Mouse (Mus musculus): ENCODE measurements around the gene Gse1.

Gene Gse1

DNA sequence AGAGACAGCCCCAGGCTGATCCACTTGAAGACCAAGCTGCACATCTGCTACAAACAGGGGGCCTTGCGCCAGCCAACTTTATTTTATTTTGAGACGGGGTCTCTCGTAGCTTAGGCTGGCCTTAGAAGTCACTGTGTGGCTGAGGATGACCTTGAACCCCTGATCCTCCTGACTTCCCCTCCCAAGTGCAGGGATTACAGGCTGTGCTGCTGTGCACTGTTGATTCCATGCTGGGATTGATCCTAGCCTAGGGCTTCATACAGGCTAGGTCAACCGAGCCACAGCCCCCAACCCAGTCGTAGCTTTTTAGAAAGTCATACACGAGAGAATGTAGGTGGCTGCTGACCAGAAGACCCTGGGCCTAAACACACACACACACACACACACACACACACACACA is 284.9 kb downstream of the Gse1 start:
- DNase-seq (ENCODE audit: low spot score in 2 of 2) = no peak

DNA sequence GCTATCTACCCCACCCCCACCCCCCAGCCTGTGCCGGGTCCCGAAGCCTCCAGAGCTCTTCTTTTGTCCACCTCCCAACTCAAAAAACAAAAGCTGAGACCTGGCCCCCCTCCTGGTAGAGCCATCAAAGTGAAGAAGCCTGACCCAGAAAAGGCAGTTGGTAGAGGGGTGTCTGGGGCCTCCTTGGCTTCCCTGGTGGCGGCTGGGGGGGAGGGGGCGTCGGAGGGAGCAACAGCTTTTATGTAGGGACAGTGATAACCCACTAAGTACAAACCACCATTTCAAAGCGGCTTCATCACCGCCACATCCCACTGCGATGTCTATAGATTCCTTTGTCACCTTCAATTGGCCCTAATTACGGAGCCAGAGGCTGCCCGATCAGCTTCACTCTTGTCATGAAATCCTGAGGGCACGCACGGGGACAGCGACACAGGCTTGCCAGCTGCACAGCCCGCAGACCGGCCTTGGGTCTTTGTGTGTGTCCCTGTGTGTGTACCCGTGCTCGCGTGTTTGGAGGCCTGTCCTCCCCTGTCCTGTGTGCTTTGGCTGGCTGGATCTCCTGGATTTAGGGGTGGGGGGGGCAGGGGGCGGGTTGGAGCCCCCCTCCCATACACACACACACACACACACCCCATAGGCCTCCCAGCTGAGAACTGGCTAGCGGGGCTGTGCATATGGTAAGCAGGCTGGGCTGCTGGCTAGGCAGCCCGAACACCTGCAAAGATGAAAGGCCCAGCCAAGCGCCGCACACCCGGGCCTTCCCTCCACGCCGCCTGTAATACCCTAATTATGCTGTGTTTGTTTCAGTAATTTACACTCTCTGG is 285.6 kb downstream of the Gse1 start:
- no peak for DNase-seq (ENCODE audit: low spot score in 2 of 2)

DNA sequence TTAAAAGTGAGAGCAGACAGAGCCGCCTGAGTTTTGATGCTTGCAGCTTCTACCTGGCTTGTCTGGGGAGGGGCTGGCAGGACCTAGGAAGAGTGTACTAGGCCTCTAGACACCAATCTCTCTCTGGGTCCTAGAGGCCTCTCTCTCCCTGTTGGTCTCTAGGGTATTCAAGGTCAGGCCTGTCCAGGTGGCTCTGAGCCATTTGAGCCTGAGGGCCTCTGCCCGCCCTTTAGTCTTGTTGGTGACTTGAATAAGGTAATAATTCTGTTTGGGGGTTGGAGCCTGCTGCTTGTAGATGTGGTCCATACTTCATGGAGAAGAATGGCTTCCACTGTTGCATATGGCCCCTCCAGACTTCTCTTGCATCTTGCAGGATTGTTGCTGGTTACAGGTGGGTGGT is 287.0 kb downstream of the Gse1 start:
- no peak for DNase-seq (ENCODE audit: low spot score in 2 of 2)

DNA sequence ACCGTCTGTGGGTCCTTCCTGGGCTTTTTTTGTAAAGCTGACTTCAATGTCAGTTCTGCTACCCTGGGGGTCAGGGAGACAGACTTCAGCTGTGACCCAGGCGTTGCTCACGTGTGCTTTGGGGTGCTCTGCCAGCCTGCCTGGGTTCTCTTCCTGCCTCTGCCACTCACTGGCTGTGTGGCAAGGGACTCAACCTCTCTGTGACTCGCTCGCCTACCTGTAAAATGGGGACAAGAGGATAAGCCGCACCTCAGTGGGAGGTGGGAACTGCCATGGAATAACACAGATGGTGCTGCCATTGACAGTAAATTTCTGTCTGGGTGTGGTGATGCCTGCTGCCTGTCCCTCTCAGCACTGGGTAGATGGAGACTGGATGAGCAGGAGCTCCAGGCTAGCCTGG is 287.4 kb downstream of the Gse1 start:
- DNase-seq (ENCODE audit: low spot score in 2 of 2) = no peak

DNA sequence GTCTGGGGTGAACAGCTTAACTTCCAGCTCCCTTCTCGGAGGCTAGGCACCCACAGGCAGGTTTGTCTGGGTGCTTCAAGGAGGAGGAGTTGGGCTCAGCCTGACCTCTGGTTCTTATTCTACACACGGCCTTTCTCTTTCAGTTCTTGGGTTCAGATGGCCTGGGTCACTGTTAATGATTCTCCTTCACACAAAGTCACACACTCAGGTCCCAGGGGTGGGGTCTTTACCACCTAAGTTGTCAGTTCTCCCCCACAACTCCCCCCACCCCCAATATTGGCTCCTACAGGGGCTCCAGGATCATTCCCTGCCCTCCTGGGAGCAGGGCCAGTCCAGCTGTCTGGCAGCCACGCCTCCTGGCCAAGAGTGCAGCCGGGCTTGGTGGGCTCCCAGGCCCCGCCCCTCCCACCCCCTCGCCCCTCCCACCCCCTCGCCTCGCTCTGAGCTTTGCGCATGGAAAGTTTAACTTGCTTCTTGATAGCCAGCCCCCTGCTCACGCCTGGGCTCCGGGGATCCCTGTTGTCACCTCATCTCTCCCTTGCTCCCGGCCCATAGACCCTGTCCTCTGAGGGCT is 288.0 kb downstream of the Gse1 start:
- no peak for DNase-seq (ENCODE audit: low spot score in 2 of 2)

DNA sequence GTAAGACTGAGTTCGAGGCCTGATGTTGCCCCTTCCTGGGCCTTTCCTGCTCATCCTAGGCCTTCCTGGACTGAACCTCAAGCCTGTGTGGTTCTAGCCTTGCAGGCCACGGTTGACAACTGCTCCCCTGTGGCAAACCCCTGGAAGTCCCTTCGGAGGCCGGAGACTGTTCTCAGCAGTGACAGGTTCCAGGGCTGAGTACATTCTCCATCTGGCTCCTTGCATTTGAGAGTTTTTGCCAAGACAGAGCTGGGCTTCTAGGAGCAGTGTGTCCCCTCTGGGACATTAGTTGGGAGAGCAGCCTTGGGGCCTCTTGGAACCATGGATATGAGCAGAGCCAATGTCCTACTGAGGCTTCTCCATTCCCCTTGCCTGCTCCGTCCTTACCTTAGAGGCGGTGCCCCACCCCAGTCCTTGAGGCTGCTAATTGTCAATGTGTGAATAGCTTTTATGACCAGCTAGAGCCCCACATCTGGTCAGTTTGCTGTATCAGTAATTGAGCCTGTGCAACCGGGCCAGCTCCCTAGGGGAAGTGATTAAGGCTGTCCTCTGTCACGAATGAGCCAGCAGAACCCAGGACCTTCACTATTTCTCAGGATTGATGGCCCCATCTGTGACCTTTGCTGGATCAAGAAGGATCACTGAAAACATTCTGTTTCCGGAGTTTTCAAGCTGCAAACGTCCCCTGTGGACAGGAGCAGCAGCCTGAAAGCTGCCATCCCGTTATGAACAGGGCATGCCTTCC is 289.6 kb downstream of the Gse1 start:
- DNase-seq (ENCODE audit: low spot score in 2 of 2) = no peak

DNA sequence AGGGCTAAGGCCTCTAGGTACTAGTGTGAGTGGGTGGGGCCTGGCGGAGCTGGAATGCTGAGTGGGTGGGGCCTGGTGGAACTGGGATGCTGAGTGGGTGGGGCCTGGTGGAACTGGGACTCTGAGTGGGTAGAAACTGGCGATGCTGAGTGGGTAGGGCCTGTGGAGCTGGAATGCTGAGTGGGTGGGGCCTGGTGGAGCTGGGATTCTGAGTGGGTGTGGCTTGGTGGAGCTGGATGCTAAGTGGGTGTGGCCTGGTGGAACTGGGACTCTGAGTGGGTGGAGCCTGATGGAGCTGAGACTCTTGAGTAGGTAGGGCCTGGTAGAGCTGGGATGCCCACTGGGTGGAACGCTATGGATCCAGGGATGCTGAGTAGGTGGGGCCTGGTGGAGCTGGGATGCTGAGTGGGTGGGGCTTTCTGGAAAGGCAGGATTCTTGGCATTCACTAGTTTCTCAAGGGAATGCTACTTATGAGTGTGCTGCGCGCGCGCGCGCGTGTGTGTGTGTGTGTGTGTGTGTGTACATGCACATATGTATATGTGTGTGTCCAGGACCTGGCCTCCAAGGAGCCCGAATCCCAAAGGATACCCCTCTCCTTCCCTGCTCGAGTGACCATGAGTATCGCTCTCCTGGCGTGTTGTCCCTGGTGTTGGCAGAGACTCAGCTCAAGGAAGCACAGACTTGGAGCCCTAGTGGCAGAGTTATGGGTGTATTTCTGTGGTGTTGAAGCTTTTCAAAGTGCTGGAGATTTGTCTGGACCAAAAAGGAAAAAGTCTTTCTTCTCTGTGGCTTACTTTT is 290.7 kb downstream of the Gse1 start:
- DNase-seq (ENCODE audit: low spot score in 2 of 2) = peak in 1 of 2 experiments; percentile 57

DNA sequence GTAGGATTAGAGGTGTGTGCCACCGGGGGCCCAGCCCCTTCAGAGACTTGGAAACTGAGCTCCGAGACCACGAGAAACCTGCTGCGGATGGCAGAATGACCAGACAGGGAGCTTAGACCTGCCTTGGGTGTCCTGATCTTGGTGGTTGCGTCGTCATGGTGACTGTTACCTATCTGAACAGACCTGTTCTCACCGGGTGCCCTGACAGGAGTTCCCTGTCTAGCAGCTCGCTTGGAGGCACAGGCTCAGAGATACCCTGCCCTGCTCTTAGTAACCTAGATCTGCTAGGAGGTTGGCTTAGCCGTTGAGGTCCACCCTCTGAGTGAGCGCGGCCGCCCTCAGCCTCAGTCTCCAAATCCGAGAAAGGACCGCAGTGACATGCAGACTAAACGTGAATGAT is 292.0 kb downstream of the Gse1 start:
- DNase-seq (ENCODE audit: low spot score in 2 of 2) = no peak

DNA sequence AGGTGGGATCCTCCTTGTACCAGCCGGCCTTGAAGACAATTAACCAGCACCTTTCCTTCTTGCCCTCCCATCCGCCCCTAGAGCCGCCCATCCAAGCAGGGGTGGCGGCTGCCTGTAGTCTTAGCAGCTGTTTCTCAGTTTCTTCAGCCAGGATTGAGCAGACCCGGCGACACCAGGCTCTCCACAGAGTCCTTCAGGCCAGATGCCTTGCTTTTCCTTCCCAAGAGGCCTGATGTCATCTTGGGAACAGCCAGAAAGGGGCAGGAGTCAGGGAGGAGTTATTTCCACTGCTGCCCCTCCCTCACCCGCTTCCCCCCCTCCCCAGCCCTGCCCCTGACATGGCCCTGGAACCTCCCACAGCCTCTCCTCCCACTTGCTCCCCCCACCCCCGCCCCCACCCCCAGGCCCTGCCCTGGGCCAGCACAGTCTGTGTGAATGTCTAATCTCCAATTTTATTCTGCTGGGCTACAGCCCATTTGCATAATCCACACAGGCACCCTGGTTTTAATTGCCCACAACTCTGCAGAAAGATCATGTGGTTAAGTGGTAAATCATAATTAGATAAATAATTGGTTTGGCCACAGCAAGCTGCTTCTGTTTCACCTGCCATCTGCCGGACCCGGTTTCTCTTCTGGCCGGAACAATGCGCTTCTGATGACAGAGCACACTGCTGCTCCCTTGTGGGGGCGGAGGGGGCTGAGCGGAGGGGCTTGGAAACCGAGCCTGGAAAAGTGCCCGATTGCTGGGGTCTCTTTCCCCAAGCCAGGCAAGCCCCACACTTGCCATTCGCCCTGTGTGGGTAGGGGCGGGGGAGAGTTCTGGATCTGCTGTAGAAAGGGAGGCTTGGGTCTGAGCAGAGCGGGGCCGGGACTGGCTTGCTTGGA is 292.7 kb downstream of the Gse1 start:
- no peak for DNase-seq (ENCODE audit: low spot score in 2 of 2)

DNA sequence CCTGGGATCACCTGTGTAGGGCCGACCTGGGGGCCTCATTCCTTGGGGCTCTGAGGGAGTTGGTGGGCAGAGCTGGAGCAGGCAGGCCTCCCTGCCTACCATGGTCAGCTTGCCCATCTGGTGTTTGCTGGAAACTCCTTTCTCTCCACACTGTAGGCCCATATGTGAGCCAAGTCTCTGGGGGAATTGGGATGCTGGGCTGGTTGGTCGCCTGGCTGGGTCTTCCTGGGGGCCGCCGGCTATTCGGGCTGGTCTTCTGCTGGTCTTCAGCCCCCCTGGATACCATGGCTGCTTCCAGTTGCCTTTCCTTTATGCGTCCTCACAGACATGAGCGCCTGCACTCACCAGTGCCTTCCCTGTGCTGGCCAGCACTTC is 293.3 kb downstream of the Gse1 start:
- DNase-seq (ENCODE audit: low spot score in 2 of 2) = no peak

DNA sequence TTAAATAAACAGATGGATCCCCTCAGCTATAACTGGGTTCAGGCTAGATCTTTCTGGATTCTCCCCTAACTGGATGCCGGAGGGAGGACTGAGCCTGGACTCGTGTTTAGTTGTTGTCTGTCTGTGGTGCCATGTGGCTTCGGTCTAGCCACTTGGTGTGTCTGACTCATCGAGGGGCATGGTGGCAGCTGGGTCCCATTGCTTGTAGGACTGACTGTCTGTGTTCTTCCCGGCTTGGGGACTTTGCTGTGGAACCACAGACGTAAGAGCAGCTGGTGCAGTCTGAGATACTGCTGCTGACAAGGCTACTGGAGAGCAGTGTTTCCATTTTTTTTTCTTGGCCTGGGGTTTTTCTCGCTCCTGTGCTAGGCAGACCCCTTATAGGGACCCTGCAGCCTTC is 295.4 kb downstream of the Gse1 start:
- no peak for DNase-seq (ENCODE audit: low spot score in 2 of 2)

DNA sequence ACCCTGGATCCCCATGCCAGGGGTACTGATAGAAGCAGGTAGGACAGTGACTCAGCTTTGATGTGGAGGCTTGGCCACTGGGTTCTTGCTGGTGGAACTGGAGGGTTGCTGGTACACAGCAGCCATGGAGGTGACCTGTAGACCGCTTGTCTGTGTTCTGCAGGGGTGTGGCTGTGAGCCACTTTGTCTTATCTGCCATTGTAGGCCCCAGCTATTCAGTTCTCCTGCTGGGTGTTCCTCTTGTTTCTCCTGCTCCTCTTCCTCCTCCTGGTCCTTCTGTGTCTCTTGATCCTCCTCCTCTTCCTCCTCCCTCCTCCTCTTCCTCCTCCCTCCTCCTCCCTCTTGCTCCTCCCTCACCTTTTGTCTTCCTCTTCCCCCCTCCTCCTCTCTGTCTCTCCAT is 296.9 kb downstream of the Gse1 start:
- DNase-seq (ENCODE audit: low spot score in 2 of 2) = no peak

DNA sequence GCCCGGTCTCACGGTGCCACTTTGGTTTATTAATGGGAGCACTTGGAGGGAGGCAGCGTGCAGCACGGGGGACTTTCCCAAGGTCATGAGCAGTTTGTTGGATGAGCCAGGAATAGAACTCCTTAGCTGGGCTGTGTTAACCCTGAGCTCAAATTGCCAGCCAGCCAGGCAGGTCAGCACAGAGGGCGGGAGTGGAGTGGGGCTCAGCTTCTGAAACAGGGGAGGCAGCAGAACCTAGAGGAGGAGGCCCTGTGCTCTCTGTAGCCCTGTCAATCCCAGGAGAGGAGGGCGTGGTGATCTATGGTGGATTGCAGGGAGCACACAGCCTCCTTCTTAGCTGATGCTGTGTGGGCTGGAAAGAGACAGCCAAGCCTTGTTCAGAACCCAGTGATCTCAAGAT is 297.6 kb downstream of the Gse1 start:
- DNase-seq (ENCODE audit: low spot score in 2 of 2) = no peak

DNA sequence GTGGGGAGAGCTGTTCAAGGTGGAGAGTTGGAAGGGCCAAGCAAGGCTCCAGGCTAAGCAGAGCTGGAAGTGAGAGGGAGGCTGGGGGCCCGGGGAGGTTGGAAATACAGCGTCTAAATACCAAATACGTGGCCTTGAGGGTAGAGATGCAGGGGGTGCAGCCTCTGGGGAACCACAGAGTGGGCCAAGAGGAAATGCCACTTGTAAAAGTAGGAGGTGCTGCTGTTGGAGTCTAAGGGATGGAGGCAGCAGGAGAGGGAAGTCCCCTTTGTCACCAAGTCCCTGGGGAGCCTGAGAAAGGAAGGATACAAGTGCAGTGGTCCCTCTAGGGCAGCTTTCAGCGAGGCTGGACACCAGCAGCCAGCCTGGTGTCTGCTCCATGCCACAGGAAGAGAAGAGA is 298.3 kb downstream of the Gse1 start:
- DNase-seq (ENCODE audit: low spot score in 2 of 2) = no peak

DNA sequence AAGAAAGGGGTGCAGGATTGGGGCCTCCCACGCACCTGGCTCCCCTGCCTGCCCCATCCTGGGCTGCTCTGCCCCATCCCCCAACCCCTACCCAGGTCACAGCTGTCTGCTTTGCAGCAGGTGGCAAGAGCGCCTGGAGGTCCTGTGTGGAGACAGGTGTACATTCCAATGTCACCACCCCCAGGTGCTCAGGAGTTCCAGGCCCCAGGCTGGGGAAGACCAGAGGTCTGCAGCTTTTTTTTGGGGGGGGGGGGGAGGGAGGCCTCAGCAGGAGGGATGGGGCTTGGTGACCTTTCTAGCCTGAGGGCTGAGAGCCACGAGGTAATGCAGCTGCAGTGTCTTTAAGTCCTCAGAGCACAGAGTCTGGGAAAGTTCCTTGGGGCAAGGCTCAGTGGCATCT is 300.1 kb downstream of the Gse1 start:
- no peak for DNase-seq (ENCODE audit: low spot score in 2 of 2)

DNA sequence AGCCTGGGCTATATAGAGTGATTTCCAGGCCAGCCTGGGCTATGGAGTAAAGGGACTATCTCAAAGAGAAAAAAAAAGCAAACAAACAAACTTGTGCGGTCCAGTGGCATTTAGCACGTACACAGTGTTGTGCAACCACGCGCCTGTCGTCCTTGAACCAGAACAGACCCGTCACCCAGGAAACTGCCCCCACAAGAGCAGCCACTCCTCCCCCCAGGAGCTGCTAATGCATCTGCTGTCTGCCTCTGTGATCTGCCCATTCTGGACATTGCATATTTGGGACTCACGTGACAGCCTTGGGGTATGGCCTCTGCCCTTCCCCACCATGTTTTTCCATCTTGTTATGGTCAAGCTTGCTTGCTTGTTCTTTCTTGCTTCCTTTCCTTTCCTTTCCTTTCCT is 301.0 kb downstream of the Gse1 start:
- DNase-seq (ENCODE audit: low spot score in 2 of 2) = no peak

DNA sequence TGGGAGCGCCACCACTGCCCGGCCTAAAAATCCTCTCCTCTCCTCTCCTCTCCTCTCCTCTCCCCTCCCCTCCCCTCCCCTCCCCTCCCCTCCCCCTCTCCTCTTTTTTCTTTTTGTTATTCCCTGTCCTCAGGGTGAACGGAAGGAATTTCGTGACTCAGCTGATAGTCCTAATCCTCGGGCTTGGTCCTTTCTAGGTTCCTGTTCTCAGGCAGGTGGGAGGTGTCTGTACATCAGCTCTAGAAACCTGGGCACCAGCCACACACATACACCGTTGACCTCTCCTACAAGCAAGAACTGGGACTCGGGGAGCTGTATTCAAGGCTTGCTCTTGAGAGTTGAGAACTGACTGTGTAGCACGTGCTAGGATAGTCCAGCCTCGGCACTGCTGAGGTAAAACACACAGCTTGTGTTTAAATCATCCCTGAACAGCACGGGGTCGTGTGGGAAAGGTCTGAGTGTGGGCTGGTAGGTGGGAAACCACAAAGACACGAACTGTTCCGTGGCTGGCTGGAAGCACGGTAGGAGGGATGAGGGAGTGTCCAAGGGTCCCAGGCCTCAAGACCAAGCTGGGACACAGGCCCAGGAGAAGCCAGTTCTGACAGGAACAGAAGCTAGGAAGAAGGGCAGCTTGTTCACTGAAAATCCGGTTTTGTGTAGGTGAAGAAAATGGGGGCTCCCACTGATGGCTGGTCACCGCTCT is 302.8 kb downstream of the Gse1 start:
- DNase-seq (ENCODE audit: low spot score in 2 of 2) = no peak

DNA sequence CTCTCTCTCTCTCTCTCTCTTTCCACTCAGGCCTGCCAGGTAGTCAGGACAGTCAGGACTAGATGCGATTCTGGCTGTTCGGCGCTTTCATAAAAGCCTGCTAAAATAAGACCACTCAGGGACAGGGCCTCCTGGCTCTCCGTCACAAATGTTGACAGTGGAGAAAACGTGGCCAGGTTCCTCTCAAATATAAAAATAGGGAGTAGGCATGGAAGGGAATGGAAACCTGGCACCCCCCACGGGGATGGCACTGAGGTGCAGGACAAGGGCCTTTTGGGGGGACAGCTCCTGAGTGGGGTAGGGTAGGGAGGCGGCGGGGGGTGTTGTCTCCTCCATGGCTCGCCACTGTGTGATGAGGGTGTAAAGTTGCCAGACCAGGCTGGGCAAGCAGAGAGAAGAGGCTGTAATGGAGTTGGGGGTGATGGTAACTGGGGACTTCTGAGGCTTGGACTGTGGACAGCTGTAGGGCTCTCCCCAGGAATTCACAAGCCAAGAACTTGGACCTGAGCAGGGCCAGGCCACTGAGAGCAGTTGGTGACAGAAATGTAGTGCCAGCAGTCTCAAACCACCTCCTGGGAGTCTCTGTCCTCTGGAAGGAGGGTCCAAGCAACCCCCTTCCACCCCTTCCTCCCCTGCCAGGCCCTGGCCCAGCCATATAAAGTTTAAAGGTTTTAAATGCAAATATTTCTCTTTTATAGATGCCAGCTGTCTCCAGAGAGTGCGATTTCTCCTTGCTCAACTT is 303.7 kb downstream of the Gse1 start:
- no peak for DNase-seq (ENCODE audit: low spot score in 2 of 2)

DNA sequence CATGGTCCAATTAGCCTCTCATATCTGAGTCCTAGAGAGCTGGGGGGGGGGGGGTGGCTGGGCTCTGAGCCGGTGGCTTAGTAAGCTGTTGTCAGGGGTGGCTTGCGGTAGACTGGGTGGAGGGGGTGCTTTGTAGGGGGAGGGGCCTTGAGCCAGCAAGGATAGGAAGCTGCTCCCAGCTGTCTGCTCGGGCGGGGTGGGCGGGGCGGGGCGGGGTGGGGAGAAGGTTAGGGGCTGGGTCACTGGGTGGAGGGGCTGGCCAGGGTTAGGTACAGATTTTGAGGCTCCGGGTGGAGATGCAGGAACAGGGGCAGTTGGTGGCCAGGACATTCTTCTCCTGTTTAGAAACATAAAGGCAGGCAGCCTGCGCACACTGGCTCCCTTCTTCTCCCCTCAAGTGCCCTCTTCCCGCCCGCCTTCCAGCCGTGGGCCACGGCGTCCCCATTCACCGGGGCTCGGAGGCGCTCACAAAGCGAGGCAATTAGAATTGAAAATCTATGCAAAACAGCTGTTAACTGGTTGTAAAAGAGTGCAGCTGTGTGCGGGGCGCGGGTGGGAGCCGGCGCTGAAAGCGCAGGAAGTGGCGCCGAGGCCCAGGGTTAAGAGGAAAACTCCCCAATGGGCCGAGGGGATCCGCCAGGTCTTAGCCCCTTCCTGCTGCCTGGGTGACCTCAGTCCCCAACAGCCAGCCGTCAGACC is 304.4 kb downstream of the Gse1 start:
- DNase-seq (ENCODE audit: low spot score in 2 of 2) = peak in 1 of 2 experiments; percentile 36
